Mouse (Mus musculus): ENCODE results near the gene BC048562. TPM values are rescaled to one million over a fixed set of nuclear protein-coding genes. Genes with fewer than 3 reads are reported as not detected.
A peak's percentile ranks its signal among the peaks of the same experiment; 100 is the strongest.

The BC048562 gene
- polyA plus RNA-seq, 1 experiment, result not detected

GRCm38 (mm10) chr9:108469430-108469829 is 33.1 kb downstream of the BC048562 start:
- 96% methylated on average over 5 of the region's 5 CpGs for WGBS
- no peak for DNase-seq
- Histone ChIP-seq H3K27me3 (ENCODE audit: control insufficient read depth, insufficient read depth, low read length) (no peaks in the 10 kb centered on the region), H3K27ac (ENCODE audit: control insufficient read depth, insufficient read depth, low read length) (no peak overlapping the region), H3K4me3 (ENCODE audit: control insufficient read depth, insufficient read depth, low read length) (no peak overlapping the region), H3K36me3 (ENCODE audit: control insufficient read depth, insufficient read depth, low read length) (peaks cover 4% of the 10 kb centered on the region; the same call in 1 of the 2 replicates), H3K4me1 (replicated peaks; ENCODE audit: control insufficient read depth, insufficient read depth, low read length) (no peaks in the 10 kb centered on the region)
- TF ChIP-seq POLR2A (IDR thresholded peaks at IDR 0.05; ENCODE audit: control insufficient read depth, extremely low read depth, insufficient read depth, low read length, poor library complexity) (no peak), CTCF (IDR thresholded peaks at IDR 0.05; ENCODE audit: borderline replicate concordance, control insufficient read depth, extremely low read depth, insufficient read depth, low read length, poor library complexity) (no peak)

DNA sequence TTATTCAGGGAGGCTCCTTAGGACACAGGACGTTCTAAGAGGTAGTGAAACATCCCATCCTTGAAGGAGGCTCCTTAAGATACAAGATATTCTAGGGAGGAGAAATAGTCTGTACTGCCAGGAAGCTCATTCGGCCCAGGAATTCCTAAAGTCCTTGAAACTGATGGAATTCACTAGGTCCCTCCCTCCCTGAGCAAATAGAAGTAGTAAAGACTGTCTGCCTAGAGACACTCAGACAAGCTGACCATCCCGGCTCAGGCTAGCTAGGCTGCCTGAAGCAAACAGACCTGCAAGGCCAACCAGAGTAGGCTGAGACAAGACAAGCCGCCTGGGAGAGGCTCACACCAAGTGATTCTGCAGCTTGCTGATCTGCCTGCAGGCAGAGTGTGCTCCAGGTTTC is 33.6 kb downstream of the BC048562 start:
- H3K27ac ChIP-seq (ENCODE audit: control insufficient read depth, insufficient read depth, low read length), result no peak overlapping the region
- H3K4me1 ChIP-seq (replicated peaks; ENCODE audit: control insufficient read depth, insufficient read depth, low read length), result no peaks in the 10 kb centered on the region
- 85% methylated on average over 4 of the region's 4 CpGs for WGBS
- peaks cover 3% of the 10 kb centered on the region; the same call in 1 of the 2 replicates for H3K36me3 ChIP-seq (ENCODE audit: control insufficient read depth, insufficient read depth, low read length)
- H3K4me3 ChIP-seq (ENCODE audit: control insufficient read depth, insufficient read depth, low read length), result no peak overlapping the region
- no peaks in the 10 kb centered on the region for H3K27me3 ChIP-seq (ENCODE audit: control insufficient read depth, insufficient read depth, low read length)
- no peak for DNase-seq
- TF ChIP-seq CTCF (IDR thresholded peaks at IDR 0.05; ENCODE audit: borderline replicate concordance, control insufficient read depth, extremely low read depth, insufficient read depth, low read length, poor library complexity), result no peak
- TF ChIP-seq POLR2A (IDR thresholded peaks at IDR 0.05; ENCODE audit: control insufficient read depth, extremely low read depth, insufficient read depth, low read length, poor library complexity), result no peak

GRCm38 (mm10) chr9:108474528-108474927 is 38.2 kb downstream of the BC048562 start:
- Histone ChIP-seq H3K4me3 (ENCODE audit: control insufficient read depth, insufficient read depth, low read length) (no peak overlapping the region), H3K4me1 (replicated peaks; ENCODE audit: control insufficient read depth, insufficient read depth, low read length) (peaks cover 7% of the 10 kb centered on the region), H3K36me3 (ENCODE audit: control insufficient read depth, insufficient read depth, low read length) (no peaks in the 10 kb centered on the region), H3K27me3 (ENCODE audit: control insufficient read depth, insufficient read depth, low read length) (no peaks in the 10 kb centered on the region), H3K27ac (ENCODE audit: control insufficient read depth, insufficient read depth, low read length) (no peak overlapping the region)
- TF ChIP-seq CTCF (IDR thresholded peaks at IDR 0.05; ENCODE audit: borderline replicate concordance, control insufficient read depth, extremely low read depth, insufficient read depth, low read length, poor library complexity), result no peak
- TF ChIP-seq POLR2A (IDR thresholded peaks at IDR 0.05; ENCODE audit: control insufficient read depth, extremely low read depth, insufficient read depth, low read length, poor library complexity), result no peak
- 55% methylated on average over 1 of the region's 1 CpGs for WGBS
- DNase-seq, result no peak

- WGBS, result 5% methylated on average over 20 of the region's 20 CpGs
- H3K36me3 ChIP-seq (ENCODE audit: control insufficient read depth, insufficient read depth, low read length), result no peaks in the 10 kb centered on the region
- no peak overlapping the region for H3K27ac ChIP-seq (ENCODE audit: control insufficient read depth, insufficient read depth, low read length)
- peak overlapping the region; percentile 48 for H3K4me3 ChIP-seq (ENCODE audit: control insufficient read depth, insufficient read depth, low read length)
- TF ChIP-seq CTCF (IDR thresholded peaks at IDR 0.05; ENCODE audit: borderline replicate concordance, control insufficient read depth, extremely low read depth, insufficient read depth, low read length, poor library complexity), result no peak
- no peak for TF ChIP-seq POLR2A (IDR thresholded peaks at IDR 0.05; ENCODE audit: control insufficient read depth, extremely low read depth, insufficient read depth, low read length, poor library complexity)
- H3K4me1 ChIP-seq (replicated peaks; ENCODE audit: control insufficient read depth, insufficient read depth, low read length), result peaks cover 11% of the 10 kb centered on the region
- DNase-seq, result peak; percentile 18
- H3K27me3 ChIP-seq (ENCODE audit: control insufficient read depth, insufficient read depth, low read length), result no peaks in the 10 kb centered on the region
Observed at GRCm38 (mm10) chr9:108478638-108479156, 42.4 kb downstream of the BC048562 start.

DNA sequence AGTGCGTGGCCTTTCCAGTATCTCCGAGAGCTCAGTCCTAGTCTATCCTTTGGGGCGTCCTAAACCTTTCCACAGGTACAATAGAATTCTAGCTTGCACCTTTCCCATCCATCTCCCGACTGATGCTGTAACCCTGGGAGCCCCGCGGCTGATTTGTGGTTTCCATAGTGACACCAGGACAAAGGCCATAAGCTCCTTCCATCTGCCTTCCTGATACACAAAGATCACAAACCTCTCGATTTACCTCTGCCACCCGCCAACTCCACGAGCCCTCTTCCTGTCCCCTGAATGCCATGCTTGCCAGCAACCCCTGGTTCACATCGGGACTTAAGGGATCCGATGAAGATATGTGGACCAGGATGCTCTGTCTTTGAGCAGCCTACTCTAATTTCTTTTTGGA is 43.0 kb downstream of the BC048562 start:
- TF ChIP-seq POLR2A (IDR thresholded peaks at IDR 0.05; ENCODE audit: control insufficient read depth, extremely low read depth, insufficient read depth, low read length, poor library complexity) (no peak), CTCF (IDR thresholded peaks at IDR 0.05; ENCODE audit: borderline replicate concordance, control insufficient read depth, extremely low read depth, insufficient read depth, low read length, poor library complexity) (no peak)
- Histone ChIP-seq H3K4me1 (replicated peaks; ENCODE audit: control insufficient read depth, insufficient read depth, low read length) (peaks cover 11% of the 10 kb centered on the region), H3K27ac (ENCODE audit: control insufficient read depth, insufficient read depth, low read length) (no peak overlapping the region), H3K4me3 (ENCODE audit: control insufficient read depth, insufficient read depth, low read length) (no peak overlapping the region), H3K36me3 (ENCODE audit: control insufficient read depth, insufficient read depth, low read length) (no peaks in the 10 kb centered on the region), H3K27me3 (ENCODE audit: control insufficient read depth, insufficient read depth, low read length) (no peaks in the 10 kb centered on the region)
- no peak for DNase-seq
- WGBS, result 52% methylated on average over 11 of the region's 11 CpGs

- peaks cover 11% of the 10 kb centered on the region for H3K4me1 ChIP-seq (replicated peaks; ENCODE audit: control insufficient read depth, insufficient read depth, low read length)
- H3K4me3 ChIP-seq (ENCODE audit: control insufficient read depth, insufficient read depth, low read length), result peak within 1 kb of the TSS; percentile 48
- no peak within 1 kb of the TSS for H3K27ac ChIP-seq (ENCODE audit: control insufficient read depth, insufficient read depth, low read length)
- H3K36me3 ChIP-seq (ENCODE audit: control insufficient read depth, insufficient read depth, low read length), result no peaks in the 10 kb centered on the region
- TF ChIP-seq CTCF (IDR thresholded peaks at IDR 0.05; ENCODE audit: borderline replicate concordance, control insufficient read depth, extremely low read depth, insufficient read depth, low read length, poor library complexity), result no peak
- no peak for DNase-seq
- 58% methylated on average over 10 of the region's 10 CpGs for WGBS
- no peaks in the 10 kb centered on the region for H3K27me3 ChIP-seq (ENCODE audit: control insufficient read depth, insufficient read depth, low read length)
Observed at GRCm38 (mm10) chr9:108479721-108480351, 43.6 kb downstream of the BC048562 start, which contains the start of gene Lamb2. Lamb2 (plus strand) TSS chr9:108479736.

Data from thymus, adult 2 months (tissue).